Mouse (Mus musculus) kidney, postnatal 4 days (tissue): ENCODE measurements around the gene Guca2a.
"Not testable (repeated sequence)": the region's sequence is repeated elsewhere in the genome, so short reads cannot be mapped to it uniquely, and the experiment has no call there.

Experiments used
- DNase-seq, 2 experiments: peaks; one replicate each; pipeline ENCODE4 v3.0.0; 2021; ENCODE audit warnings: mixed read lengths in 2 of 2

The Guca2a gene

GRCm38 (mm10) chr4:119637176-119637845, at the start of gene Guca2a:
Gene Guca2a, plus strand, starts transcription at chr4:119637704.
- DNase-seq, result no peak

GRCm38 (mm10) chr4:119588037-119588436, 49.5 kb upstream of the Guca2a start:
- DNase-seq, result no peak

- no peak for DNase-seq
Measured at GRCm38 (mm10) chr4:119589423-119589822, 48.1 kb upstream of the Guca2a start.

DNA sequence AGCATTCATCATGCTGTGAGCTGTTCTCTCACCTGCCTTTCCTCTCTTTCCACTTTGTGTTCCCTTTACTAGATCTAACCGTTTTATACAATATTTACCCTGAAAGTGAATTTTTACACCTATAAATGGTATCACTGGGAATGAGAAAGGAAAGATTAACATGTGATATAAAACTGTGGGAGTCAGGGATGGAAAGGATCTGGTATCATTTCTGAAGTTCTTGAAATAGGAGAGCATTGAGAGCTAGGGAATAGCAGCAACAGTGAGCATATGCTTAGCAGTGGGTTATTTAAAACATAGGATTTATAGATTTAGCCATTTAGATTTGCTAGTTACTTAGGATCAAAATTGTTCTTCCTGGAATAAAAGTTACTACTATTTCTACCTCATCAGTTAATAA, 47.5 kb upstream of the Guca2a start:
- no peak for DNase-seq

- DNase-seq, result no peak
Measured at GRCm38 (mm10) chr4:119592479-119592878, 45.0 kb upstream of the Guca2a start.

- no peak for DNase-seq
Measured at GRCm38 (mm10) chr4:119594331-119594730, 43.2 kb upstream of the Guca2a start.

- no peak for DNase-seq
Measured at GRCm38 (mm10) chr4:119599605-119600004, 37.9 kb upstream of the Guca2a start.

DNA sequence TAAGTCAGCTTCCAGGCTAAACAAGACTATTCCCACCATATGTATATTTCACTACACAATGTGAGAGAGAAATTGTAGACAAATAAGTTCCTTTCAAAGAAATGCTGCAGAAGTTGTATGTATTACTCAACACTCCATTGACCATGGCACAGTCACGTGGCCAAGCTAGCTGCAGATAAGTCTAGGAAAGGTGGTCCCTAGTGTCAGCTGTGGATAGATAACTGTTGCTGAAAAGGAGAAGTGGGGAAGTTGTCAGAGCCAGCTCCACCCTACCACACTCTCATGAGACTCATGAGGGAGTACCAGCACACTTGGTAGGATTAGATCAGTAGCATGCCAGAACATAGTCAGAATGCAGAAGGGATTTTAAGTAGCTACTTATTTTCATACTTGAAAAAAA, 28.0 kb upstream of the Guca2a start:
- DNase-seq, result no peak

DNA sequence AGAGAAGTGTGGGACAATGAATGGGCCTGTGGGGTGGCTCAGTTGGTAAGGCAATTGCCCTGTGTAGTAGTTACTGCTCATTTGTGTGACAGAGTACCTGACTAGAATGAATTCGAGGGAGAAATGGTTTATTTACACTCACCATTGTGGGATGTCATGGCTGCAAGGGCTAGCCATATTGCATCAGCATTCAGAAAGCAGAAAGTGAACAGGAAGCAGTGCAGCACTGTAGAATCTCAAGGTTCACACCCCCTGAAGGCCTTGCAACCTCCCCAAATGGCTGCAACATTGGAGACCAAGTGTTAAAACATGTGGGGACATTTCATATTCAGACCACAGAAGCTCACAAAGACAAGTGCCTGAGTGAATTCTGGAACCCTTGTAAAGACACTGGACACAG, 23.4 kb upstream of the Guca2a start:
- DNase-seq, result no peak

DNA sequence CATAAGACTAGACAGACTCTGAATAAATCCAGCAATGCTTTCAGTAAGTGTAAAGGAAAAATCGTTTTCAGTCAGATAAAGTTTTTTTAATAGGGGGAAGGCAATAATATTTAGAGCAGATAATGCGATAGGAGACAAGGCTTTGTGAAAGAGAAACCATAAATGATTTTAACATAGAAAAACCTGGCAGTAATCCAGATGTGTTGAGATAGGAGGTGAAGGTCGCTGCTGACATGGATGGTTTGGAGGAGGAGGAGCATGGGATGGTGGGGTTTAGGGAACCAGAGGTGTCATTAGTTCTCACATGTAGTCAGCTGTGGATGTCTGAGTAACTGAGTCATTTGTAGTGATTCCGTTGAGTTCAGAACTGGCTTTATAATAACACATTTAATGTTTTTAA, 22.8 kb upstream of the Guca2a start:
- DNase-seq, result no peak

DNA sequence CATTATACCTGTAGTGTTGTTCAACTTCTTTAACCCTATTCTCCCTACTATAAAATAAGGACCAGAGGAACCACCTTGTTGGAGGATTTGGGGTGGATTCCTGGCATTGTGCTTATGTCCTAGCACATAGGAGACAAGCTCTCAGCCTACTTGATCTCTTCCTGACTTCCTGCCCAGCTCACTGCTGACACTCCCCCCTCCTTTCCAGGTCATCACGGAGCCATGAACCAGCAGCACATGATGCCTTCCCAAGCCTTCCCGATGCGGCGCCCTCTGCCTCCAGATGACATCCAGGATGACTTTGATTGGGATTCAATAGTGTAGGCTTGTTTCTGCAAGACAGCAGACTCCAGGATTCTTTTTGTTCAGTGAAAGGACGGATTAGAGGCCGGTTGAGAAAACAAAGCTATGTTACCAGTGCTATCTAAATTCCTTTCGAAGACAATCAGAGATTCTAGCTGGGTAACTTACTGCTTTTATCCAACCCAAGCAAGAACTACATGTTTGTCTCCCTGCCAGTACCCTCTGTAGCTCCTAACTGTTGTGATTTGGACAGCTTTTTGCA, 11.3 kb upstream of the Guca2a start:
- no peak for DNase-seq

GRCm38 (mm10) chr4:119626876-119627275, 10.6 kb upstream of the Guca2a start:
- DNase-seq, result no peak

- DNase-seq, result no peak
Measured at GRCm38 (mm10) chr4:119627317-119627716, 10.2 kb upstream of the Guca2a start.

DNA sequence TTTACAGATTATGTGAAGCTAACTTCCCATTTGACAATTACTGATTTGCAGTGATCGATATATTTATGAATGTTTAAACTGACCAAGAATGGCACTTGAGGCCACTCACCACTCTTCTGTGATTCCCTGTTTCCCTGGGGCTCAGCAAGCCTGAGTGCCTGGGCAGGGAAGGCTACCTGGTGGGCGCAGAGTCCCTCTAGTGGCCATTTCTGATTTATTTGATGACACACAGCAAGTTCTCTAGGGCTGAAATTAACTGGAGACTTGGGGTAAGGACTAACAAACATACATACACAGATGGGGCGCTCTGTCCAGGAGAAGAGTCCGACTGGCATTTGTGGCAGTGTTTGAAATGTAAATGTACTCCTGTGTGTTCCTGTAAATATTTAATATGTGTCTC, 9.1 kb upstream of the Guca2a start:
- not testable (repeated sequence) for DNase-seq

GRCm38 (mm10) chr4:119631115-119631919, 6.2 kb upstream of the Guca2a start:
- DNase-seq, result peak; percentile 67 to 76

- DNase-seq, result no peak
Measured at GRCm38 (mm10) chr4:119632721-119633120, 4.8 kb upstream of the Guca2a start.

GRCm38 (mm10) chr4:119633342-119633741, 4.2 kb upstream of the Guca2a start:
- no peak for DNase-seq

DNA sequence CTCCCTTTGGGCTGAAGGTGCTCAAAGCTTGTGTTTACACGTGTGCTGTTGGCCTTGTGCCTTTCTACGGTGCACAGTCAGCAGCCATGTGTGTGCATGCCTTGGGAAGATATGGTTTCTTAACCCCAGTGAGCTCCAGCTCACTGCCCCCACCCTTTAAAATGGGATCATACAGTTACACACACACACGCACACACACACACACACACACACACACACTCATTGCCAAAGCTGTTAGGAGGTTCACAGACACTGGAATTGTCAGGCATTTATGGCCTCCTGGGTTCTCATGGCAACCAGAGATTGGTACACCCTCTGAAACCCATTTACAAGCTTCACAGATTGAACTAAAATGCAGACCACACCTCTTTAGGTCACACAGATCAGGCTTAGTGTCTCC, 3.6 kb upstream of the Guca2a start:
- no peak for DNase-seq

DNA sequence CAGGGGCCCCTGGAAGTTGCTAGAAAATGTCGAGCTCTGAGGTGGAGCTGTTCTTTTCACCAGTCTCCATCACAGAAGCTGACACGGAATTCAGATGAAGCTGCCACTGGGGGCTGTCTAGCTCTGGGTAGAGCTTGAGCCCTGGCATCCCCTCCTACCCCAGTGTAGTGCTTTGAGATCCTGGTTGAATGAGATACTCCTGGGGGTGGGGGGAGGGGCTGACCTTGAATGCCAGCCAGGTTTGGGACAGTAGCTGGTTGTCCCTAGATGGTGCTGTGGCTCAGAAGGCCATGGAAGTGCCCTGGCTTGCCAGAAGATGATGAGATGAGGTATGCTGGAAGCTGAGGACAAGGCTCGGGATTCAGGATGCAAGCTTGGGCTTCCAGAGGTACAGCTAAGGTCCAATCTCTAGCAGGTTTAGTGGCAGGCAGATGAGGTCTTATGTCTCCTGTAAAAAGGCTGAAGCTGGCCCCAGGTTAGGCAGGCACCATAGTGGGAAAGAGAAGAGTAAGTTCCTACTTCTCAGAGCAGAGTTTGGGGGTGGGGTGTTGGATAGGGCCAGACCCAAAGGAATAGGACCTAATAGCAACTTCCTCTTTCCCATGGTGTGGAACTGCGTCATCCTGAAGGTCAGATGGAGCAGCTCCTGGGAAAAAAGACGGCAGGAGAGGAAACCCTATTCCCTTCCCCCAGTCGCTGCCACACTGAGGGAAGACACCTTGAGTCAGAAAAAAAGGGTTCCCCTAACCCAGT, 2.4 kb upstream of the Guca2a start:
- DNase-seq, result no peak

GRCm38 (mm10) chr4:119635686-119636085, 1.8 kb upstream of the Guca2a start:
- no peak for DNase-seq

- DNase-seq, result no peak
Measured at GRCm38 (mm10) chr4:119636731-119637130, 773 bp upstream of the Guca2a start.

- DNase-seq, result no peak
Measured at GRCm38 (mm10) chr4:119637946-119638345, 442 bp downstream of the Guca2a start.

DNA sequence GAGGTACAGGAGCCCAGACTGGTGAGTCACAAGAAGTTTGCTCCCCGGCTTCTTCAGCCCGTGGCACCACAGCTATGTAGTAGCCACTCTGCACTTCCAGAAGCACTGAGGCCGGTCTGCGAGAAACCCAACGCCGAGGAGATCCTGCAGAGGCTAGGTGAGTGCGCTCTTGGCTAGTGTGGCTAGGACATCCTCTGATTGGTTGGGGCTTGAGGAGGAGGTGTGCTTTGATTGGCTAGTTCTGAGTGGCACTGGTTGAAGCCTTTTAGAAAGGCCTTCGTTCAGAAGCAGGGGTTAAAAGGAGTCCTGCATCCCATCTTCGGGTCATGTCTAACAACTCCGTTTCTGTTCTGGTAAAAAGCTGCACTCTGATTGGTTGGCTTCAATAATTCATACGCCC, 1.2 kb downstream of the Guca2a start:
- DNase-seq, result no peak
